Mouse (Mus musculus) c-Kit-positive CD71-positive TER-119-positive erythroid progenitor cells, embryonic 14.5 days (primary cell): ENCODE results near the gene Aldh1a7.
"Not testable (repeated sequence)": the region's sequence is repeated elsewhere in the genome, so short reads cannot be mapped to it uniquely, and the experiment has no call there.

Source experiments
- DNase-seq: peaks from one replicate; pipeline ENCODE4 v3.0.0-alpha.2; 2013; ENCODE audit warnings: low spot score

The Aldh1a7 gene

DNA sequence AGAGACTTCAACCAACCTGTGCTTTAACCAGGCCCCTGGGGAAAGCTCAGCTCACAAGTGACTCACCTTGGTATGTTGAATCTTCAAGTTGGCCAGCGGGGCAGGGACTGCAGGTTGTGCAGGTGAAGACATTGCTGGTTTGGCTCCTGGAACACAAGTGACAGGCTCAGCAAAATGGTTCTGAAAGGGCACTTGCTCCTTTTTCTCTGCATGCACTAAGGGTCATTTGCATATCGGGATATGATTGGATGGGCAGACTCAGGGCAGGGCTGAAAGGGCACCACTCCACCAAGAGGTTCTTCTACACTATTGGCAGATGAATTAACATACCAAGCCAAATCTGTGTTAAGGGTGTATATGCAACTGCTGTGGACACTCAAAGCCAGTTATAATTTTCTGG lies at the start of gene Aldh1a7:
Gene Aldh1a7, minus strand, starts transcription at position 182 of the 400 bp plus-strand sequence.
- DNase-seq = peak; percentile 3

DNA sequence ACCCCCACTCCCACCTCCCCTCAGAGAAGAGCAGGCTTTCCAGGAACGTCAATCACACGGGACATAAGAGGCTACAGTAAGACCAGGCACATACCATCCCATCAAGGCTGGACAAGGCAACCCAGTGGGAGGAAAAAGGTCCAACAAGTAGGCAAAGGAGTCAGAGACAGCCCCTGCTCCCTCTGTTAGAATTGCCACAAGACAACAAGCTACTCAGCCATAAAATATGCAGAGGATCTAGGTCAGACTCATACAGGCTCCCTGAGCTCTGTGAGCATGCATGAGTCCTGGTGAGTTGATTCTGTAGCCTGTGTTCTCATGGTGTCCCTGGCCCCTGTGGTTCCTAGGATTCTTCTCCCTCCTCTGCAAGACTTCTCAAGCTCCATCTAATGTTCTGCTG lies 48.3 kb upstream of the Aldh1a7 start:
- no peak for DNase-seq

DNA sequence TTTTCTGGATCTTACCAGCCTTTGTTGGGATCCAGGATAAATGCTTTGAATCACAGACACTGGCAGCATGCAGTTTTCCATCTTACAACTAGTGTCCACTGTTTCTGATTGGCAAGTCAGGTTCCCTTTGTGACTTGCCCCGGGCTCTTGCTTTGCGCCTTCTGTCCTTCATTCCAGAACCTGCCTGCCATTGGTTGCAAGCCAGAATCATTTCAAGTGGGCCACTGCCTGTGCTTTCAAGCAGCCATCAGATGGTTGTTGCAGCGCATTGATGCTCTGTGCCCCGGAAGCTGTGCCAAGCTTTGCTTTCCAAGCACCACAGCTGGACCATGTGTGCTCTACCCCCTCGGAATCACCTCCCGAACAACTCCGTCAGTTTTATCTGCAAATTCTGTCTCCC lies 46.6 kb upstream of the Aldh1a7 start:
- DNase-seq = no peak

DNA sequence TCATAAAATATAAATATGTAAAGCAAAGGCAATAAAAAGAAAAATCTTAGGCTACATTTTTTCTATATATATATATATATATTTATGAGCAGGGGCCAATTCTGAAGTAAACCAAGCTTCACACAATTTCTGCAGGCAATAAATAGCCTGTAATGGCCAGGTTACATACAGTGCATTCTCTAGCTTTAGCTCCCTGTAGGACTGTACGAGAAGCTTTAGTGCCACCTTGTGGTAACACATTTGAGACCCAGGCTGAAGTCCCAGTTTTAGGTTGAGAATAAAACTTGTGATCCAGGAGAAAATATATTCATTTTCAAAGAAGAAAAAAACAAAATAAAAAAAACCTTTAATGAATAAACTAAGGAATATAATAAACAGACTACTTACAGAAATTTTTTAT lies 36.9 kb upstream of the Aldh1a7 start:
- no peak for DNase-seq

DNA sequence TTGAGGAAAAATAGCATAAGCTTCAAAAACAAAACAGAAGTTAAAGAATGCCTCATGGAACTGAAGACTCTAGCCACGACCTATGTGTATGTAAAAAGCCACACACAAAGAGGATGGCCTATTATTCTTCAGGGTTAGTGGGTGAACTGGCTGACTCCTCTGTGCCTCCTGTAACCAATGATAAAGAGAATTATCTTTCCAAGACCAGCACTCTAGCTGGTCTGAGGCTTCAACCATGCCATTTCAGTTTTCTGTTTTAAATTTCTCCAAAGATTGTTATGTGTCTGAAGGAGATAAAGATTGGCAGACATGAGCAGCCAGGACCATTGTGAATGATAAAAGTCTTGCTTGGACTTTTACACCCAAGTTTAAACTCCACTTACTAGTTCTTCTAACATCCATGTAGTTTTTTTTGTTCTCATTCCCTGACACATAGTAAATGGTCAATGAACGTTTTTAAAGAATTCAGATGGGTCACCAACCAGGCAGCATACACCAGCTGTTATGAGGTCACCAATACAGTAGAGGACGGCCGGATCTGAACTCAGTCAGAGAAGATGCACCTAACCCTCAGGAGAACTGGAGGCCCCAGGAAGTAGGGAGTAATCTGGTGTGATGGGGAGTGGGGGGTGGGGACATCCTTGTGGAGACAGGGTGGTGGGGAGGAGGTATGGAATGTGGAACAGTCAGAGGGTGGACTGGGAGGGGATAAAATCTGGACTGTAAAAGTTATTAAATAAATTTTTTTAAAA lies 34.5 kb upstream of the Aldh1a7 start:
- DNase-seq = peak; percentile 25

DNA sequence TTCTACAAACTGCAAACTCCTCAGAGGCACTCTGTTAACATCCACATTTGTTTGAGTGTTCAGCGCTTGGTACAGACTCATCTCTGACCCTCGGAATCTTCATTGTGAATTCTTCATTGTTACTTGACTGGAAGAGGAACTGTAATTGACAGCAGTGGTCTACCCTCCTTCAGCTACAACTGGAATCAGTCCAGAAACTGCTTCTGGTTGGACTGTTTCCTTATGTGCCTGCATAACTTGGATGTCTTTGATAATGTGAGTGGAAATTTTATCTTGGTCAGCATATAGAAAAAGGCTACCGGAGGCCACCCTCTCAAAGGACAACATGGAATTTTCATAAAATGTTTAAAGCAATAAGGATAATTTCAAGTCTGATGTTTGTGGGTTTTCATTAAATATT lies 33.8 kb upstream of the Aldh1a7 start:
- DNase-seq = no peak

DNA sequence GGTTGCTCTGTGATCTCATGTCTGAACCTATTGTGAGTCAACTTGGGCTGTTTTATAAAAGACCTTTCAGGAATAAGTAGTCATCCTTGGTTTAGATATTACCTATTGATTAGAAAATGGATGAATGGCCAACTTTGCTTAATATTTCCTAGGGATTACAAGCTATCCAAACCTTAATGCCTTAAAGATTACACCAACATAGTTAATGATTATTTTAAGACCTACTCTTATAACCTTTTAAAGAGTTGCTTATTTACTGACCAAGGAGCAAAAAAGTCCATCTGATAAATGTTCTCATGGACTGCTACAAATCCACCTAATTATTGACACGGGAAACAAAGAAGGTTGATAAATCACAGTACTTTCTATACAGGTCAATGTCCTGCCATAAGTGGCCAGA lies 17.3 kb upstream of the Aldh1a7 start:
- DNase-seq = no peak

DNA sequence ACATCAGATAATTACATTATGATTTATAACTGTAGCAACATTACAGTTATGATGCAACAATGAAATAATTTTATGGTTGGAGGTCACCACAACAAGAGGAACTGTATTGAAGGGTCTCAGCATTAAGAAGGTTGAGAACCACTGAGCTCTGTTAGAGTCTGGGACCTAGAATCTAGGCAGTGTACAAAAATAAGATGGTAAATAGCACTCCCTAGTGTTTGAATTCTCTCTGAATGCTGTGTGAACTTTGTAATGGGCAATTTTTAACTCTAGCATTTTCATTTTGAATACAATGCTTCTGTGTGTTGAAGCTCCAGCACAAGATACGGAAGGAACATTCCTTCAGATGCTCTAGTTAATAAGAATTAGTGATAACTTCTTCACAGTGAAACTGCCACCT lies 916 bp upstream of the Aldh1a7 start:
- no peak for DNase-seq

DNA sequence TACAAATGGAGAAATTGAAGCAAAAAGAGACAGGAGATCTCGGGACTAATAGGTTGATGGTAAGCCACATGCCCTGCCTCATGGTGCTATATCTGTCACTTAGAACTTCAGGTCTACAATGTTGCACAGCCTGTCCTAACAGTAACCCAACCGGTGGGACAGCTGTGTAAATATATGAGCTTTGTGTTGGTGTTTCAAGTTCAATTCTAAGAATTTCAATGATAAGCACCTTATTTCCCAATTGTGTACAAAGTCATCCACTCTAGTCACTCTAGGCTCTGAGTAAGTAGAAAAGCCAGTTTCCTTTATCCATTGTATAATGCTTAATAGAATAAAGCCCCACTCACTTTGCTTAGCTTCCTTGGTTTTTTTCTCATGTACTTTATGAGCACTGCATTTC lies 4.4 kb downstream of the Aldh1a7 start:
- DNase-seq = no peak

DNA sequence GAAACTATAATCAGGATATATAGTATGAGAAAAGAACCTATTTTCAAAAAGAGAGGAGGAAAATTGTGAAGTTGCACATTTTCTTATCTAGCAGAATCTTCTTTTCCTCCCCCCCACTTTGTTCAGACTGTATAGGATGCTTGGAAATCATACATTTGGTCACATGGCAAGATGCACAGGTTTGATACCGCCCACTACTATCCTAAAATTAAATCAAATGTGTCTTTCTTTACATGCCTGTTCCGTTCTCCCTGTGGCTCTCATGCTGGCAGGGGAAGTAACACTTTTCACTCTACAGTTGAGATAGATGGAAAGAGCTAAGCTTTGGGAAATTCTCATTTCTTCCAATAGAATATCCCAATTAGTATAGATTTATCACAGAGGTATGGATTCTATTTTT lies 7.1 kb downstream of the Aldh1a7 start:
- DNase-seq = no peak

DNA sequence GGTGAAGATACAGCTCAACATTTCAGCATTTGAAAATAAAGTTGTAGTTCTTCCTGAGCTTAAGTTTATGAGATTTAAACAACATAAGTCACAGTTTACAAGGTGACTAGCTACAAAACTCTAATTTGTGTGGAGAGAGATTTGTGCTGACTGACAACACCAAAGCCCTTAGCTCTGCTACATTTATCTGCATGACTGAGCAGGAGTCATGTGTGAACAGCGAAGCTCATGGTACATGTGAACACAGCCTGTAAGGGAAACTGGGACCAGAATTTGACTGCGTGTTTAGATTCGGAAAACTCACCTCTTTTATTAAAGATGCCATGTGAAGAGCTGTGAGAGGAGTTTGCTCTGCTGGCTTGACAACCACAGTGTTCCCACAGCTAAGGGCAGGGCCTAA lies 11.7 kb downstream of the Aldh1a7 start:
- DNase-seq = no peak

DNA sequence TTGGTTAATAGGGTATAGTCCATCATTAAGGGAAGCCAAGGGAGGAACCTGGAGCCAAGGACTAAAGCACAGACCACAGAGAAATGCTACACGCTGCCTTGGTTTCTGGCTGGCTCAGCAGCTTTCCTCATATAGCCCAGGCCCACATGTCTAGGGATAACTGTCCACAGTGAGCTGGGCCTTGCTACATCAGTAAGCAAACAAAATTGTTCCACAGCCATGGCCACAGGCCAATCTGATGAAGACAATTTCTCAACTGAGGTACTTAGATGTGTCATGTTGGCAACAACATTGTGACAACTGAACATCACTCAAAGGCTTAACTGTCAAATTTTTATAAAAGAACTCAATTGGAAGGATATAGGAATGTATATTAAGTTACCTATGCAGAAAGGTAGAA lies 12.3 kb downstream of the Aldh1a7 start:
- DNase-seq = no peak

DNA sequence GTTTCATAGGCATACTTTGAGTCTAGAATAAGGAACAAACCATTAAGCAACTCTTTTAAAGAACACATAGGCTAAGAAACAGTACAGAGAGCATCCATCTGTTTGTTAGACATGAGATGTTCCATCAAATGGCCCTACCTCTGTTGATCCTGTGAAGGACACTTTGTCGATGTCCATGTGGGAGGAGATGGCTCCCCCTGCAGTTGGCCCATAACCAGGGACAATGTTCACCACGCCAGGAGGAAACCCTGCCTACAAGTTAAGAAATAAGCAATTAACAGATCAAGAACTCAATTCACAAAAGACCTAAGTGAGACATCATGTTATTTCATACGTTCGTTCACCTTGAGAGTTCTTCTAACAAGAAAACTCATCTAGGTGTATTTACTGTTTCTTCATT lies 12.8 kb downstream of the Aldh1a7 start:
- DNase-seq = no peak

DNA sequence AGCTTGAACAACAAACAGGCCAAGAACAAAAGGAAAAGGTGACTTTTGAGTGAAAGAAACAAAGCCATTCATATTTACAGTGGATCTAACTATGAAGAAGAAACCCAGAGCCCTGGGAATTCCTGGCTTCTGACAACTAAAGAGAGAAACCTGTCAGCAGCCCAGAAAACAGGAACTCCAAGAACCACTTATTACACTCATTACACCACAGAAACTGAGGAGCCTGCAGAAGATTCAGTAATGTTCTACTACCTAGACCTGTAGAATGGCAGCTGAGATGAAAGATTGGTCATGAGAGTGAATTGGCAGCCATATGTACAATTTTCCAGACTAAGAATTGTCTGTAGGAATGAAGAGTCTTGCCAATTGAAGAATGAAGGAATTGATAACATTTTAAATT lies 20.2 kb downstream of the Aldh1a7 start:
- DNase-seq = no peak

DNA sequence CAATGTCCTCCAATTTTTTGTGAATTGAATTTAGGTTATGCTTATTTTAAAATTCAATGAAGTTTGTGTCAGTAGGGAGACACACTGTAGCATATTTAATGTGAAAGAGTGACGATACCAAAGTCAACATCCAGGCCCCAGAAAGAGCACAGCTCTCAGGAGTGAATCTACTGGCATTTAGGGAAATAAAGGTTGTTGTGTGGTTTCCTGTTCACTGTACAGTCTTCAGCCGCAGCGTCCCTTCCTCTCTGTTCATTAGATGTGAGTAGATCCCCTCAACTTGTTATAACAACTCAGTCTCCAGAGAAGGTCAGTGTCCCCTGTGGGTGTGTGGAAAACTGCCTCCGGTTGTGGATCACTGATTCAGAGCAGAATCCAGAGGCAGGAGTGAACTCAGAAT lies 20.6 kb downstream of the Aldh1a7 start:
- DNase-seq = no peak

DNA sequence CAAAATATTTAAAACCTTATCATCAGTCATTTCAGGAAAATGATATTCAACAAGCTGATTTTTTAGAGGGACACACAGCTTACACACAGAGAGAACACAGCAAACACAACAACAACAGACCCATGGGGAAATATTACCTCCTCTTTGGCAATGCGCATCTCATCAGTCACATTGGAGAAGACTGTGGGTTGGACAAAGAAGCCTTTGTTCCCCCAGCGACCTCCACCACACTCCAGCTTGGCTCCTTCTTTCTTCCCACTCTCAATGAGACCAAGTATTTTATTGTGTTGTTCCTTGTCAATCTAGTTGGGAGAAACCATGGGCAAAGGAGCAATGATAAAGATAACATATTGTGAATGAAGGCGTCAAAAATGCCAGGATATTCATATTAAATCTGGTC lies 25.3 kb downstream of the Aldh1a7 start:
- DNase-seq = no peak

DNA sequence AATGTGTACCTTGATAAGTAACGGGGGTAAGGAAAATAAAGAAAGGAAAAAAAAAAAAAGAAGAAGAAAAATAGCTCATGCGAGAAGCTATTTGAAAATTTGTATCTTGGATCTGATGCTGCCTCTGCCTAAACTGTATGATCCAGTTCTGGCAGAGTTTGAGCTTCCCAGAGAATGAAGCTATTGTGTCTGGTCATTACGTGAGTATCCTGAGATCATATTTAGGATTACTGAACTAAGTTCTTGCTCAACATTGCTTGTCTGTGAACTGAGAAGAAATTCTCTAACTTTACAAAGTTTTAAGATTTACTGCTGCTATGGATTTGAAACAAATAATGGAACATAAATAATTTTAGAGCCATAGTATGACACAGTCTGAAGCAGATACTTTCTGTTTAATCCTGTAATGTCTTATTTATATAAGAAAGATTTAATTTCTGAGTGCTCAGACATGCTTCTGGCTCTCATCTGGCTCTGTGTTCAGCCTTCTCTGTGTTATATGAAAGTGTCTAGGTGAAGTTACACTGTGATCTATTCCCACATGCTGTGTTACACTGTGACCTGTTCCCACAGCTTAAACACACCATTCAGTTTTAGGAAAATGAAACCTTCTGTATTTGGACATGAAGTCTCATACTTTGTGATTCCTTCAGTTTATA lies 49.5 kb downstream of the Aldh1a7 start:
- no peak for DNase-seq

DNA sequence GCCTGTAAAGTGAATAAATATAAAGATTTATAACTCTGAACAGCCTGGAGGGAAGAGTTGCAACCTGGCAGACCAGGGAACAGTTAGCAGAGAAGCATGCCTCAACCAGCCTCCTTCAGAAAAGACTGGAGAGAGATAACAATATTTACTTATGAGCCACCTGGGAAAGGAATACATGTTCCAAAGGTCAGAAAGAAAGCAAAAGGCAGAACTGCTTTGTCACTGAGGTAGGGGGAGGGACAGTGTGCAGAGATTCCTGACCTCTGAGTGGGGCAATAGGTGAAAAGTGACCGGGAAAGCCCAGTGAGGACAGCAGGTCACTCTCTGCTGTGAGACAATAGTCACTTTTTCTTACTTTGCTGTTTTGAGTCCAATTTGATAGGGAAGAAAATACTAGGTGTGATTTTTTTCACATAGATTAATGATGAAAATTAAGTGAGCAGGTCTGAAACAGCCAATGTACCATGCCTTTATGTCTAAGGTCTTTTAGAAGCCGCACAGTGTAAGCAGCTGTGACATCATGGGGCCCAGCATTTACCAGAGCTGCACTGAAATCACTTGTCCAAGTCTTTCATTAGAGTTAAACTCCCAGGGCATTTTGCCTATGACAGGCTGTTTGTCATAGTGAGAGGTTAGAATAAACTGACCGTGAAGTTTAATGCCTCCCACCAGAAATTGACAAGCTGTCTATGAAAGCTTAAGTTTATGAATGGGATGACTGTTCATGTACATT lies 73.1 kb downstream of the Aldh1a7 start:
- DNase-seq = no peak

DNA sequence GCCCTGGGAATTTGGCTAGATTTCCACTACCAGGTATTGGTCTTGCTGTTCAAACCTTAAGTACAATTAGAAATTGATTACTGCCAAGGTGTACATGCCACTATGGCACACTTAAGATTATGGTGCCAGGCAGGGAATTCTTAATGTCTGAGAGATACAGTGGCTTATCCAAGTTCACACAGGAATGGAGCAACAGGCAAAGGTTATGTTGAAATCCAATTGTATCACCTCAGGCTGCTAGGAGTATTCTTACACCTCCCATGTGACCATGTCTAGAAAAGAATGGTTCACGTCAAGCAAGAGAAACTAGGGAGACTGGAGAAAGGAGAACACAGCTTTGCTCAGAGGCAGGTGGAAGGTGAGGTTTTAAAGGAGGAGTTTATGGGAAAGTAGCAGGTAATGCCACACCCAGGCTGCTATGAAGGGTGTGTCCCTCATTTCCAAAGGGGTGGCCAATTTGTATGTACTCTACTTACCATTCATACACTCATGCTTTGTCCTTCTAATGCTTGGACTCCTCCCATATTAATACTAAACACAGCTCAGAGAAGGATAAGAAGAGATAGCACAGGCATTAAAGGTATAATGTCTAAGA lies 74.2 kb downstream of the Aldh1a7 start:
- no peak for DNase-seq

DNA sequence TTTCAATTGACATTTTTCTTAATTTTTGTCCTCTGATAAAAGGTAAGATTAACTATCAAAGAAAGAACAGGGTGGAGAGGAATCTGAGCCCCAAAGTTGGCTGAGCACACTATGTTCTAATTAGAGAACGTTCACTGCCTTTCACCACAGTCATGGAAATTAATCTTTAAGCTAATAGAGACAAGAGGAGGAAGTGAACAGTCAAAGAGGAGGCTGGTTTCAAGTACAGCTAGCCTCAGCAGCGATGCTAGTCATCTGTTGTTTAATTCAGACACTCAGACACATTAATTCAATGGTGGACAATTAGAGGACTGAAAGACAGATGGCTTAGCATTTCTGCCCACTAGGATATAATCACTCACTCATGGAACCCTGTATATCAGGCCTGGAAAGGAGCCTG lies 77.4 kb downstream of the Aldh1a7 start:
- no peak for DNase-seq

DNA sequence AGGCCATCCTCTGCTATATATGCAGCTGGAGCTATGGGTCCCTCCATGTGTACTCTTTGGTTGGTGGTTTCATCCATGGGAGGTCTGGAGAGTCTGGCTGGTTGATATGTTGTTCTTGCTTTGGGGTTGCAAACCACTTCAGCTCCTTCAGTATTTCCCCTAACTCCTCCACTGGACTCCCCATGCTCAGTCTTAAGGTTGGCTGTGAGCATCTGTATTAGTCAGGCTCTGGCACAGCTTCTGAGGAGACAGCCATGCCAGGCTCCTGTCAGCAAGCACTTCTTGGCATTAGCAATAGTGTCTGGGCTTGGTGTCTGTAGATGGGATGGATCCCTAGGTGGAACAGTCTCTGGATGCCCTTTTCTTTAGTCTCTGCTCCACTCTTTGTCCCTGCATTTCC lies 79.9 kb downstream of the Aldh1a7 start:
- not testable (repeated sequence) for DNase-seq

DNA sequence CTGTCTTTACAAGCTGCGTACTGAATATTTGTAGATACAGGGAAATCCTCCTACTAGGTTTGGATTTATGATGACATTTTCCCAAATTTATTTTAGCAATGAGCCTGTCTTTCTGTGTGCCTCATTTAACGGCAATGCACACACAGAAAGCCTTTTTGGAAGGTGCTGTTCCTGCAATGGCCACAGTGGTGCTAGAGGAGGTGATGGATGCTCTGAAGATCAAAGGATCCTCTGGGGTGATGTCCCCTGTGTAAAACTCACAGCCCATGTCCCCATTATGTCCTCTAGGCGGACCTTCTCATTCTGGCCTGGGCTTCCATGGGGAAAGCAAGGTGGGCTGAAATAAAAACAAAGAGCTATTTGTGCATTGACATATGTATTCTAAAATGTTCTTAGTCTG lies 83.0 kb downstream of the Aldh1a7 start:
- no peak for DNase-seq
